Mouse (Mus musculus): ENCODE measurements around the gene Adamts14. TPM values are rescaled to one million over a fixed set of nuclear protein-coding genes. Genes with fewer than 3 reads are reported as not detected.

Gene Adamts14
- polyA plus RNA-seq (2016; fragmentation: Nextera tagmentation; extraction: Ambion mirVana) = 0.72 and 0.85 TPM in 2 replicates

GRCm38 (mm10) chr10:61273081-61273843 is at the start of gene Adamts14:
Gene Adamts14 (minus strand): TSS chr10:61273438.
- peak; percentile 78 for ATAC-seq (ENCODE audit: low FRiP score)
- Histone ChIP-seq H3K4me1 (peaks cover 13% of the 10 kb centered on the region; the same call in 1 of the 2 replicates), H3K27ac (no peak within 1 kb of the TSS), H3K9me3 (replicated peaks) (no peaks in the 10 kb centered on the region), H3K9ac (peak within 1 kb of the TSS; percentile 69), H3K4me3 (peak within 1 kb of the TSS; percentile 54), H3K27me3 (peaks cover 36% of the 10 kb centered on the region), H3K36me3 (no peaks in the 10 kb centered on the region), H3K4me2 (replicated peaks) (peak within 1 kb of the TSS; percentile 99)
- under 1% methylated on average over 55 of the region's 75 CpGs for WGBS

GRCm38 (mm10) chr10:61318527-61318926 is 45.3 kb upstream of the Adamts14 start:
- 89% methylated on average over 3 of the region's 3 CpGs for WGBS
- Histone ChIP-seq H3K9me3 (replicated peaks) (no peaks in the 10 kb centered on the region), H3K36me3 (peaks cover 23% of the 10 kb centered on the region; the same call in 1 of the 2 replicates), H3K4me2 (replicated peaks) (no peak overlapping the region), H3K4me1 (0 out of 2 replicates have a peak, but pooled peaks cover 5% of the 10 kb centered on the region), H3K27me3 (no peaks in the 10 kb centered on the region), H3K9ac (no peak overlapping the region), H3K4me3 (no peak overlapping the region), H3K27ac (no peak overlapping the region)
- no peak for ATAC-seq (ENCODE audit: low FRiP score)

GRCm38 (mm10) chr10:61315324-61315880 is 42.2 kb upstream of the Adamts14 start:
- Histone ChIP-seq H3K36me3 (peaks cover 12% of the 10 kb centered on the region; the same call in 1 of the 2 replicates), H3K4me1 (0 out of 2 replicates have a peak, but pooled peaks cover 5% of the 10 kb centered on the region), H3K4me3 (no peak overlapping the region), H3K27me3 (no peaks in the 10 kb centered on the region), H3K27ac (no peak overlapping the region), H3K4me2 (replicated peaks) (no peak overlapping the region), H3K9me3 (replicated peaks) (no peaks in the 10 kb centered on the region), H3K9ac (no peak overlapping the region)
- WGBS = 15% methylated on average over 9 of the region's 9 CpGs
- no peak for ATAC-seq (ENCODE audit: low FRiP score)

- 0 out of 2 replicates have a peak, but pooled peaks cover 5% of the 10 kb centered on the region for H3K4me1 ChIP-seq
- no peak for ATAC-seq (ENCODE audit: low FRiP score)
Measured at GRCm38 (mm10) chr10:61313750-61314149, 40.5 kb upstream of the Adamts14 start.

GRCm38 (mm10) chr10:61312754-61313153 is 39.5 kb upstream of the Adamts14 start:
- 59% methylated on average over 7 of the region's 7 CpGs for WGBS
- H3K9ac ChIP-seq = no peak overlapping the region
- ATAC-seq (ENCODE audit: low FRiP score) = no peak
- no peak overlapping the region for H3K27ac ChIP-seq
- H3K9me3 ChIP-seq (replicated peaks) = no peaks in the 10 kb centered on the region
- no peaks in the 10 kb centered on the region for H3K36me3 ChIP-seq
- 0 out of 2 replicates have a peak, but pooled peaks cover 5% of the 10 kb centered on the region for H3K4me1 ChIP-seq
- no peak overlapping the region for H3K4me3 ChIP-seq
- no peak overlapping the region for H3K4me2 ChIP-seq (replicated peaks)
- H3K27me3 ChIP-seq = no peaks in the 10 kb centered on the region

More at GRCm38 (mm10) chr10:61313750-61314149, 40.5 kb upstream of the Adamts14 start:
- WGBS = 68% methylated on average over 7 of the region's 7 CpGs
- H3K27ac ChIP-seq = no peak overlapping the region
- no peaks in the 10 kb centered on the region for H3K27me3 ChIP-seq
- H3K9ac ChIP-seq = no peak overlapping the region
- no peaks in the 10 kb centered on the region for H3K36me3 ChIP-seq
- no peaks in the 10 kb centered on the region for H3K9me3 ChIP-seq (replicated peaks)
- no peak overlapping the region for H3K4me3 ChIP-seq
- H3K4me2 ChIP-seq (replicated peaks) = no peak overlapping the region

GRCm38 (mm10) chr10:61312159-61312558 is 38.9 kb upstream of the Adamts14 start:
- no peak for ATAC-seq (ENCODE audit: low FRiP score)
- H3K36me3 ChIP-seq = no peaks in the 10 kb centered on the region
- 0 out of 2 replicates have a peak, but pooled peaks cover 5% of the 10 kb centered on the region for H3K4me1 ChIP-seq
- H3K27ac ChIP-seq = no peak overlapping the region
- no peak overlapping the region for H3K9ac ChIP-seq
- H3K27me3 ChIP-seq = no peaks in the 10 kb centered on the region
- WGBS = 86% methylated on average over 6 of the region's 6 CpGs
- no peak overlapping the region for H3K4me2 ChIP-seq (replicated peaks)
- H3K4me3 ChIP-seq = no peak overlapping the region
- H3K9me3 ChIP-seq (replicated peaks) = no peaks in the 10 kb centered on the region

GRCm38 (mm10) chr10:61308706-61309320 is 35.6 kb upstream of the Adamts14 start:
- 54% methylated on average over 12 of the region's 12 CpGs for WGBS
- Histone ChIP-seq H3K27ac (no peak overlapping the region), H3K36me3 (no peaks in the 10 kb centered on the region), H3K4me2 (replicated peaks) (no peak overlapping the region), H3K27me3 (no peaks in the 10 kb centered on the region), H3K4me1 (no peaks in the 10 kb centered on the region), H3K9ac (no peak overlapping the region), H3K4me3 (no peak overlapping the region), H3K9me3 (replicated peaks) (no peaks in the 10 kb centered on the region)
- ATAC-seq (ENCODE audit: low FRiP score) = no peak

- Histone ChIP-seq H3K9ac (no peak overlapping the region), H3K27ac (no peak overlapping the region), H3K36me3 (no peaks in the 10 kb centered on the region), H3K4me1 (no peaks in the 10 kb centered on the region), H3K4me3 (no peak overlapping the region), H3K9me3 (replicated peaks) (no peaks in the 10 kb centered on the region), H3K4me2 (replicated peaks) (no peak overlapping the region), H3K27me3 (no peaks in the 10 kb centered on the region)
- ATAC-seq (ENCODE audit: low FRiP score) = no peak
- WGBS = 80% methylated on average over 13 of the region's 13 CpGs
Measured at GRCm38 (mm10) chr10:61305928-61306590, 32.8 kb upstream of the Adamts14 start.

GRCm38 (mm10) chr10:61304046-61304445 is 30.8 kb upstream of the Adamts14 start:
- H3K4me2 ChIP-seq (replicated peaks) = no peak overlapping the region
- no peak for ATAC-seq (ENCODE audit: low FRiP score)
- no peaks in the 10 kb centered on the region for H3K4me1 ChIP-seq
- H3K9ac ChIP-seq = no peak overlapping the region
- WGBS = 80% methylated on average over 6 of the region's 6 CpGs
- no peak overlapping the region for H3K27ac ChIP-seq
- H3K9me3 ChIP-seq (replicated peaks) = no peaks in the 10 kb centered on the region
- no peaks in the 10 kb centered on the region for H3K27me3 ChIP-seq
- no peak overlapping the region for H3K4me3 ChIP-seq
- no peaks in the 10 kb centered on the region for H3K36me3 ChIP-seq

- no peaks in the 10 kb centered on the region for H3K4me1 ChIP-seq
- H3K4me3 ChIP-seq = no peak overlapping the region
- no peak overlapping the region for H3K27ac ChIP-seq
- ATAC-seq (ENCODE audit: low FRiP score) = no peak
- no peaks in the 10 kb centered on the region for H3K36me3 ChIP-seq
- no peak overlapping the region for H3K4me2 ChIP-seq (replicated peaks)
- no peaks in the 10 kb centered on the region for H3K27me3 ChIP-seq
- no peaks in the 10 kb centered on the region for H3K9me3 ChIP-seq (replicated peaks)
- no peak overlapping the region for H3K9ac ChIP-seq
- 91% methylated on average over 3 of the region's 3 CpGs for WGBS
Measured at GRCm38 (mm10) chr10:61300996-61301395, 27.8 kb upstream of the Adamts14 start.

GRCm38 (mm10) chr10:61297477-61297876 is 24.2 kb upstream of the Adamts14 start, which contains the start of gene Prf1:
Gene Prf1 (plus strand): TSS chr10:61297833.
- no peak for ATAC-seq (ENCODE audit: low FRiP score)
- Histone ChIP-seq H3K9ac (no peak within 1 kb of the TSS), H3K27ac (no peak within 1 kb of the TSS), H3K36me3 (no peaks in the 10 kb centered on the region), H3K9me3 (replicated peaks) (no peaks in the 10 kb centered on the region), H3K27me3 (no peaks in the 10 kb centered on the region), H3K4me2 (replicated peaks) (no peak within 1 kb of the TSS), H3K4me1 (no peaks in the 10 kb centered on the region), H3K4me3 (no peak within 1 kb of the TSS)
- WGBS = 82% methylated on average over 7 of the region's 7 CpGs
